Mouse (Mus musculus) left cerebral cortex, adult 18-20 months (tissue): ENCODE measurements around the gene Clca3a2. TPM values are rescaled to one million over a fixed set of nuclear protein-coding genes. Genes with fewer than 3 reads are reported as not detected.
"Not testable (repeated sequence)": the region's sequence is repeated elsewhere in the genome, so short reads cannot be mapped to it uniquely, and the experiment has no call there.

Experiments used
- DNase-seq, 2 experiments: peaks; one replicate each; pipeline ENCODE4 v3.0.0; 2021 to 2022; ENCODE audit warnings: low spot score in 2 of 2, mixed read lengths in 1 of 2
- long read RNA-seq, 2 experiments: library from polyadenylated mRNA; stranded (forward); transcript quantifications; one replicate each; pipeline ENCODE4 v2.0.0; 2021
- total RNA-seq, 2 experiments: library from RNA; stranded (reverse); gene quantifications; 2 replicates each; pipeline ENCODE4 v1.2.3; 2021

Gene Clca3a2
- total RNA-seq: not detected
- long read RNA-seq, experiment 1: 0 reads
- long read RNA-seq, experiment 2: 0 reads

DNA sequence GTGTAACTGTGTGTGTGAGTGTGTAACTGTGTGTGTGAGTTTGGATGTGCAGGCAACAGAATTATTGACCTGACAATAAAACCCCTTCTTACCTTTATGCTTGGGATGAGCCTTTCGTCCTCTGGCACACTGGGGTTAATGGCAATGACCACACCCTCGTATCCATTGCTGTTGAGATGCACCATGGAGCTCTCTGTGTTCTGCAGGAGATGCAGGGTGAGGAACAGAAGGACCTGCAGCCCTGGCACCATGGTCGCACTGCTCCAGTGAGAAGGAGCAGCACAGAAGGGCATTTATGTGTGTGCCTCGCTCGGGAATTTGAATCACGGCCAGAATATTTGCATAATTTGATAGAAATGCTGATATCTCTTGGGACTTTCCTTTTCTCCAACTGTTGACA lies at the start of gene Clca3a2:
Gene Clca3a2 (minus strand): TSS at position 276 of the 400 bp plus-strand sequence.
- DNase-seq: not testable (repeated sequence)

DNA sequence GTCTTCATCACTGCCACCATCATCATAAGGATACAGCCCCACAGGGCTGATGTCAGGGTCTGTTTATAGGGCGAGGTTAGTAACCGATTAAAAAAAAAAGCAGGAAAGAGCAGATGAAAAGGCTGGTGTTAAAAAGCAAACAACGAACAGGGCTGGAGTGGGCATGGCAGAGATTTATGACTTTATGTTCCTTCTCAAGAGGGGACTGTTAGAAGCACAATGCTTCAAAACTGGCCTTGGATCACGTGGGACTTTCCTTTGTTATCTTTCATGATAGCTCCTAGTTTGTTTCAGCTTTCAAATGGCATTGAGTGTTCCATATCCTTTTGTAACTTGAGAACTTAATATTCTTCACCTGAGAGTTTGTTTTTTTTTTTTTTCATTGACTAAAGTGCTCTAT lies 30.3 kb upstream of the Clca3a2 start:
- no peak for DNase-seq

DNA sequence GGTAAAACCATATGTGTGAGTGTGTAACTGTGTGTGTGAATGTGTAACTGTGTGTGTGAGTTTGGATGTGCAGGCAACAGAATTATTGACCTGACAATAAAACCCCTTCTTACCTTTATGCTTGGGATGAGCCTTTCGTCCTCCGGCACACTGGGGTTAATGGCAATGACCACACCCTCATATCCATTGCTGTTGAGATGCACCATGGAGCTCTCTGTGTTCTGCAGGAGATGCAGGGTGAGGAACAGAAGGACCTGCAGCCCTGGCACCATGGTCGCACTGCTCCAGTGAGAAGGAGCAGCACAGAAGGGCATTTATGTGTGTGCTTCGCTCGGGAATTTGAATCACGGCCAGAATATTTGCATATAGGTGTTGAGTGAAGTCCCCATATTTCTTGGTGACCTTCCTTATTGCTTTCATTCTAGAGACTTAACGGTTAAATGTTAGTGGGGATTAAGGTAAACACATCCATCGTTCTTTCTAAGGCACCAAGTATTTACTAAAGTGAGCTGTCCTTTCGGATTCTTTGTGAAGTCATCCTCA lies 29.8 kb upstream of the Clca3a2 start, which contains the start of gene Clca3b:
Gene Clca3b (minus strand): TSS at position 344 of the 543 bp plus-strand sequence.
- DNase-seq: not testable (repeated sequence)

GRCm38 (mm10) chr3:144827257-144827656 lies 8.0 kb upstream of the Clca3a2 start:
- no peak for DNase-seq

GRCm38 (mm10) chr3:144825151-144825550 lies 5.9 kb upstream of the Clca3a2 start:
- peak; percentile 89 to 95 for DNase-seq

- DNase-seq: no peak
Measured at GRCm38 (mm10) chr3:144823331-144823730, 4.0 kb upstream of the Clca3a2 start.

- DNase-seq: no peak
Measured at GRCm38 (mm10) chr3:144820632-144821031, 1.3 kb upstream of the Clca3a2 start.

DNA sequence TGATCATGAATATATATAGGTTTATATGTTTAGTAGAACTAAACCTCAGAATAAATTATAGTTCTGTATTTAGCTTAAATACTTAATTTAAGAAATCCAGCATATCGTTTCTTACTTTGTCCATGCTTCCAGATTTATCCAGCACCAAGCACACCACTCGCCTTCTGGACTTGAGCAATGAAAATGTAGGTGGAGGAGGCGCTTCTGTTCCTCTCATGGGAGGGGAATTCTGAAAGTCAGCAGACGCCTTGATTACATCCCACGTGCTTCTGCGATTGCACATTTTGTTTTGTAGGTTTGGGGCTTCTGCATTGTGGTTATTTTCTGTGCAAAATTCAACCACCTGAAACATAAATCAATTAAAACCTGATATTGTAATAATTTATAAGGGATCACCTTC lies 6.0 kb downstream of the Clca3a2 start:
- DNase-seq: not testable (repeated sequence)

GRCm38 (mm10) chr3:144811821-144812220 lies 7.5 kb downstream of the Clca3a2 start:
- no peak for DNase-seq

- DNase-seq: not testable (repeated sequence)
Measured at GRCm38 (mm10) chr3:144808153-144808925, 11.0 kb downstream of the Clca3a2 start.

DNA sequence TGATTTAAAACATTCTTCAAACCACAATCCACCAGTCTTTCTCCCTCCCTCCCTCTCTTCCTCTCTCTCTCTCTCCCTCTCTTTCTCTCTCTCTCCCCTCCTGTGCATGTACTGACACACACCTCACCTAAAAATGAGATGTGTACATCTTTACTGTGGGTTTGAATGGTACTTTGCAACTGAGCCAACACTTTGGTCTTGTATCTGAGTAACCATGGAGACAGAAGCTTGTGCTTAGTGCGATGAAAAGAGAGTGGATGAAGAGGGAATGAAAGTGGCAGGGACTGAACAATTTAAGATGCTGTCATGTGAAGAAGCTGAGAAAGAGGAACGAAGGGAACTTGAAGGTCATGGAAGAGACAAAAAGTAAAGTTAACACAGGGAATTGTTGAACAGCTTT lies 12.7 kb downstream of the Clca3a2 start:
- DNase-seq: not testable (repeated sequence)

- peak; percentile 37 to 41 for DNase-seq
Measured at GRCm38 (mm10) chr3:144801861-144802260, 17.4 kb downstream of the Clca3a2 start.

- DNase-seq: no peak
Measured at GRCm38 (mm10) chr3:144785181-144786148, 33.8 kb downstream of the Clca3a2 start.

- DNase-seq: no peak
Measured at GRCm38 (mm10) chr3:144765161-144765560, 54.1 kb downstream of the Clca3a2 start.

- DNase-seq: no peak
Measured at GRCm38 (mm10) chr3:144761454-144761853, 57.8 kb downstream of the Clca3a2 start.

- no peak for DNase-seq
Measured at GRCm38 (mm10) chr3:144760592-144761309, 58.5 kb downstream of the Clca3a2 start, which contains the start of gene Clca3a1. TSS of gene Clca3a1 (minus strand) at chr3:144760977.

- DNase-seq: no peak
Measured at GRCm38 (mm10) chr3:144759719-144760118, 59.6 kb downstream of the Clca3a2 start.

DNA sequence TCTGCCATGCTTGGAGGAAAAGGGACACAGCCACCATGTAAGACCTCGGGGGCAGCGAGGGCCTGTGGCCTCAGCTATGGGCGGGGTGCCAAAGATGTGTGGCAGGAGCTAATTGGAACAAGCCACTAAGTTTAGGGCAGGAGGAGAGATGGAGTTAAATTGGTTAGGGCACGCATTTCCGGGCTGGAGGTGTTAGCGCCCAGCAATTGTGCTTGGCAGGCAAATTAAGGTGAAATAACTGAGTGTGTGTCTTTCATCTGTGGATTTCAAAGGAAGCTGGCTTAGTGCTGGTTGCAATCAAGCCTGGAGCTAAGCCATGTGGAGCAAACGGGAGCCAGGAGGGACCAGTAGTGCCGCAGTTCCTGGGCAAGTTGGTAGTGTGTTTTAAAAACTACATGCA lies 63.2 kb downstream of the Clca3a2 start:
- DNase-seq: not testable (repeated sequence)

DNA sequence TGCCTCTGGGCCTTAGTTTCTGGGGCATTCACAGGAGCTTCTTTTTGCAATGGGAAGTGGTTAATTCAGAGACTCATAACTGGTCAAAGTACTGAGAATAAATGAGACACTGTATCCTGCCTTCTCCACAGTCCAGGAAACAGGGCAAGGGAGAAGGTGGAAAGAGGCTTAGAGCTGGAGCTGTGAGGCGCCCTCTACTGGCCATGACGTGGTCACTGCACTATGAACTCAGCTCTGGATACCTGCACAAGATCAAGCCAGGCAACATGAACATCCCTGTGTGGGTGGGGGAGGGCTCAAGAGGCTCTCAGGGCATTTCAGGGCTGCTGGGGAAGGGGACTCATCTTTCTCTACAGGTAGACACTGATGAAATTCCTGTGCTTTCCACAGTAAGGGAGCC lies 66.2 kb downstream of the Clca3a2 start:
- DNase-seq: peak in 1 of 2 experiments; percentile 8
